ENCODE assay signal across 9 mouse cellular contexts in genomic region chr8:86475711-86476438, GRCm38 (mm10).
DNase-seq lines count a peak whose midpoint lies in the region; ATAC-seq and TF ChIP-seq lines count a peak whose summit lies in the region.
"Had no signal": no experiment of that assay in that cellular context is flagged by ENCODE, and none has a peak within 500 bp of the region (broad histone marks: within the 10 kb centered on the region; RNA-seq: fewer than 3 reads in every experiment).

No protein-coding gene starts in this region.

- no peaks in the 10 kb centered on the region for H3K36me3 ChIP-seq in kidney, embryonic 15.5 days
- H3K36me3 ChIP-seq in embryonic facial prominence, embryonic 10.5 days (replicated peaks), result no peaks in the 10 kb centered on the region
- H3K36me3 ChIP-seq in hindbrain, embryonic 11.5 days (ENCODE audit: control insufficient read depth, insufficient read depth, low read length), result no peaks in the 10 kb centered on the region
- no peaks in the 10 kb centered on the region for H3K36me3 ChIP-seq in limb, embryonic 10.5 days
- H3K36me3 ChIP-seq: liver, embryonic 13.5 days had no signal

- H3K27ac ChIP-seq in kidney, embryonic 15.5 days, result no peak overlapping the region
- H3K27ac ChIP-seq in embryonic facial prominence, embryonic 10.5 days (replicated peaks), result peak overlapping the region; percentile 41; the same call in 1 of the 2 replicates
- no peak overlapping the region for H3K27ac ChIP-seq in hindbrain, embryonic 11.5 days (ENCODE audit: low read depth, low read length)
- H3K27ac ChIP-seq in limb, embryonic 10.5 days, result peak overlapping the region; percentile 47; the same call in 1 of the 2 replicates
- H3K27ac ChIP-seq in olfactory bulb, adult 2 months (ENCODE audit: insufficient read depth, low read depth, low read length), result peak overlapping the region; percentile 6; the same call in 1 of the 2 replicates
- H3K27ac ChIP-seq: liver, embryonic 13.5 days had no signal

- DNase-seq in kidney, adult 11 months, result no peak
- peak; percentile 57 for DNase-seq in adrenal gland, adult 2 months
- peak; percentile 50 for DNase-seq in embryonic facial prominence, embryonic 10.5 days (ENCODE audit: low spot score)
- peak; percentile 61 for DNase-seq in hindbrain, embryonic 11.5 days (ENCODE audit: low spot score)
- peak; percentile 34 for DNase-seq in limb, embryonic 10.5 days (ENCODE audit: low spot score)
- no peak for DNase-seq in urinary bladder, postnatal 25 days (ENCODE audit: low spot score)
- DNase-seq: liver, embryonic 13.5 days had no signal

- TF ChIP-seq CTCF in olfactory bulb, adult 2 months (IDR thresholded peaks at IDR 0.05; ENCODE audit: insufficient read depth, low read depth, low read length), result peak; percentile 64; the same call in 1 of the 2 replicates

- peak; percentile 58 for ATAC-seq in kidney, embryonic 15.5 days (replicated peaks; ENCODE audit: low FRiP score)
- ATAC-seq in hindbrain, embryonic 11.5 days (ENCODE audit: low FRiP score), result peak; percentile 79; the same call in 1 of the 2 replicates

- WGBS in kidney, embryonic 15.5 days, result 42% methylated on average over 9 of the region's 9 CpGs
- WGBS in embryonic facial prominence, embryonic 10.5 days, result 76% methylated on average over 9 of the region's 9 CpGs
- 57% methylated on average over 9 of the region's 9 CpGs for WGBS in hindbrain, embryonic 11.5 days
- 68% methylated on average over 9 of the region's 9 CpGs for WGBS in limb, embryonic 10.5 days
- 38% methylated on average over 9 of the region's 9 CpGs for WGBS in olfactory bulb, adult 2 months

- no peak overlapping the region for H3K4me3 ChIP-seq in kidney, embryonic 15.5 days (replicated peaks)
- no peak overlapping the region for H3K4me3 ChIP-seq in embryonic facial prominence, embryonic 10.5 days
- no peak overlapping the region for H3K4me3 ChIP-seq in hindbrain, embryonic 11.5 days (ENCODE audit: low read depth, low read length)
- H3K4me3 ChIP-seq in limb, embryonic 10.5 days, result no peak overlapping the region
- no peak overlapping the region for H3K4me3 ChIP-seq in olfactory bulb, adult 2 months (ENCODE audit: insufficient read depth, low read depth, low read length)
- H3K4me3 ChIP-seq: liver, embryonic 13.5 days had no signal

- no peak overlapping the region for H3K4me2 ChIP-seq in kidney, embryonic 15.5 days
- no peak overlapping the region for H3K4me2 ChIP-seq in hindbrain, embryonic 11.5 days (replicated peaks; ENCODE audit: low read depth, low read length)
- H3K4me2 ChIP-seq: liver, embryonic 13.5 days had no signal

- H3K9ac ChIP-seq in kidney, embryonic 15.5 days, result no peak overlapping the region
- no peak overlapping the region for H3K9ac ChIP-seq in hindbrain, embryonic 11.5 days (ENCODE audit: low read depth, low read length)
- H3K9ac ChIP-seq: liver, embryonic 13.5 days had no signal

- TF ChIP-seq POLR2A in olfactory bulb, adult 2 months (IDR thresholded peaks at IDR 0.05; ENCODE audit: insufficient read depth, low read depth, low read length), result no peak

- no peaks in the 10 kb centered on the region for H3K9me3 ChIP-seq in kidney, embryonic 15.5 days (replicated peaks)
- H3K9me3 ChIP-seq in embryonic facial prominence, embryonic 10.5 days, result no peaks in the 10 kb centered on the region
- H3K9me3 ChIP-seq in hindbrain, embryonic 11.5 days (ENCODE audit: control insufficient read depth, low read length), result no peaks in the 10 kb centered on the region
- no peaks in the 10 kb centered on the region for H3K9me3 ChIP-seq in limb, embryonic 10.5 days (replicated peaks)
- H3K9me3 ChIP-seq: liver, embryonic 13.5 days had no signal

- H3K4me1 ChIP-seq in kidney, embryonic 15.5 days, result peaks cover 4% of the 10 kb centered on the region; the same call in 1 of the 2 replicates
- 0 out of 2 replicates have a peak, but pooled peaks cover 4% of the 10 kb centered on the region for H3K4me1 ChIP-seq in embryonic facial prominence, embryonic 10.5 days
- no peaks in the 10 kb centered on the region for H3K4me1 ChIP-seq in hindbrain, embryonic 11.5 days (replicated peaks; ENCODE audit: control insufficient read depth, insufficient read depth, low read length)
- 0 out of 2 replicates have a peak, but pooled peaks cover 3% of the 10 kb centered on the region for H3K4me1 ChIP-seq in limb, embryonic 10.5 days
- peaks cover 4% of the 10 kb centered on the region for H3K4me1 ChIP-seq in olfactory bulb, adult 2 months (ENCODE audit: control insufficient read depth, insufficient read depth, low read length)
- H3K4me1 ChIP-seq: liver, embryonic 13.5 days had no signal

- H3K27me3 ChIP-seq in kidney, embryonic 15.5 days, result no peaks in the 10 kb centered on the region
- no peaks in the 10 kb centered on the region for H3K27me3 ChIP-seq in embryonic facial prominence, embryonic 10.5 days (replicated peaks; ENCODE audit: low read depth, poor library complexity, severe bottlenecking)
- H3K27me3 ChIP-seq in hindbrain, embryonic 11.5 days (ENCODE audit: control insufficient read depth, insufficient read depth, low read length), result no peaks in the 10 kb centered on the region
- H3K27me3 ChIP-seq in limb, embryonic 10.5 days (ENCODE audit: low read depth, poor library complexity, severe bottlenecking), result no peaks in the 10 kb centered on the region
- H3K27me3 ChIP-seq: liver, embryonic 13.5 days had no signal

Comparison
In these comparisons a context has a peak if more than half of its experiments do, and no peak if none do; other contexts are left out.
1. H3K27ac ChIP-seq: peak in embryonic facial prominence, embryonic 10.5 days (single experiment), limb, embryonic 10.5 days (single experiment) and olfactory bulb, adult 2 months (single experiment); none in kidney, embryonic 15.5 days (single experiment) and hindbrain, embryonic 11.5 days (single experiment).
2. DNase-seq: peak in adrenal gland, adult 2 months (single experiment), embryonic facial prominence, embryonic 10.5 days (single experiment), hindbrain, embryonic 11.5 days (single experiment) and limb, embryonic 10.5 days (single experiment); none in kidney, adult 11 months (single experiment) and urinary bladder, postnatal 25 days (single experiment).